Mouse (Mus musculus) G1E (cell line): ENCODE data around the gene Sox8. TPM values are rescaled to one million over a fixed set of nuclear protein-coding genes. Genes with fewer than 3 reads are reported as not detected.

Experiments
- ATAC-seq: 2 replicates; pipeline ENCODE4 v1.8.0; 2016; ENCODE audit warnings: mild to moderate bottlenecking; ENCODE audit not compliant: insufficient number of reproducible peaks, poor library complexity, low FRiP score, severe bottlenecking; ENCODE audit errors: extremely low read depth
- DNase-seq: peaks from one replicate; pipeline ENCODE4 v3.0.0; 2012; ENCODE audit warnings: low spot score
- H3K27me3 ChIP-seq: 2 replicates; pipeline ENCODE4 v1.6.1; 2012; ENCODE audit warnings: mild to moderate bottlenecking, low read length, inconsistent platforms; ENCODE audit not compliant: insufficient read depth
- H3K36me3 ChIP-seq: replicated peaks from 2 replicates; pipeline ENCODE3; 2012; ENCODE audit warnings: mild to moderate bottlenecking, inconsistent platforms
- H3K4me1 ChIP-seq: 2 replicates; pipeline ENCODE4 v1.6.1; 2012; ENCODE audit warnings: low read depth, low read length, inconsistent platforms, mixed read lengths; ENCODE audit not compliant: insufficient read depth
- H3K4me3 ChIP-seq: 2 replicates; pipeline ENCODE4 v1.5.1; 2012; ENCODE audit warnings: low read depth, mild to moderate bottlenecking, inconsistent platforms, low read length, moderate library complexity, mixed read lengths
- H3K9me3 ChIP-seq: replicated peaks from 2 replicates; pipeline ENCODE4 v1.6.1; 2012; ENCODE audit warnings: inconsistent platforms
- CTCF ChIP-seq: IDR thresholded peaks from 2 replicates; pipeline ENCODE4 v1.5.1; 2012; ENCODE audit warnings: low read depth, low read length, inconsistent platforms, mixed read lengths
- GATA1 ChIP-seq: IDR thresholded peaks from 2 replicates; pipeline ENCODE4 v1.6.1; 2012; ENCODE audit warnings: borderline replicate concordance, low read length, inconsistent platforms, mixed read lengths
- GATA2 ChIP-seq: IDR thresholded peaks from 2 replicates; pipeline ENCODE4 v1.6.1; 2012; ENCODE audit warnings: low read depth, low read length, inconsistent platforms, borderline replicate concordance
- POLR2AphosphoS5 ChIP-seq: IDR thresholded peaks from 2 replicates; pipeline ENCODE4 v1.6.1; 2012; ENCODE audit warnings: low read depth, low read length, inconsistent platforms; ENCODE audit not compliant: insufficient replicate concordance
- TAL1 ChIP-seq: conservative IDR thresholded peaks from 2 replicates; pipeline ENCODE4 v1.6.1; 2012; ENCODE audit warnings: low read depth, low read length, inconsistent platforms, mixed read lengths
- polyA plus RNA-seq: library from polyadenylated mRNA; stranded (reverse); fragments of >175 nt; gene quantifications from 2 replicates; pipeline ENCODE4 v1.2.3, GENCODE M21; 2012
- total RNA-seq, 2 experiments: library from RNA; stranded (forward) in 1 of 2; stranded (reverse) in 1 of 2; fragments of 200-1000 nt in 1 of 2; fragments of >200 nt in 1 of 2; fragmentation: Nextera tagmentation in 1 of 2; gene quantifications; 2 replicates each; pipeline ENCODE4 v1.2.3; 2014 to 2017

Sox8 gene
- total and polyA plus RNA-seq, 3 experiments: 0.11 TPM; not detected in 2

- ATAC-seq (no peak), DNase-seq (peak; percentile 70)
- Histone ChIP-seq H3K27me3 (peaks cover 72% of the 10 kb centered on the region), H3K4me3 (no peak overlapping the region), H3K9me3 (no peaks in the 10 kb centered on the region), H3K36me3 (no peaks in the 10 kb centered on the region), H3K4me1 (peaks cover 10% of the 10 kb centered on the region)
- TF ChIP-seq TAL1: no peak
- TF ChIP-seq GATA1: no peak
- TF ChIP-seq POLR2AphosphoS5: no peak
- no peak for TF ChIP-seq GATA2
- TF ChIP-seq CTCF: peak; percentile 93
Measured at GRCm38 (mm10) chr17:25567745-25568144, 2.7 kb downstream of the Sox8 start.

GRCm38 (mm10) chr17:25567261-25567660, 3.2 kb downstream of the Sox8 start:
- TF ChIP-seq TAL1 (no peak), GATA1 (no peak), GATA2 (no peak), CTCF (no peak), POLR2AphosphoS5 (no peak)
- Histone ChIP-seq H3K36me3 (no peaks in the 10 kb centered on the region), H3K27me3 (peaks cover 67% of the 10 kb centered on the region), H3K4me3 (no peak overlapping the region), H3K9me3 (no peaks in the 10 kb centered on the region), H3K4me1 (peaks cover 10% of the 10 kb centered on the region)
- ATAC-seq (no peak), DNase-seq (no peak)

DNA sequence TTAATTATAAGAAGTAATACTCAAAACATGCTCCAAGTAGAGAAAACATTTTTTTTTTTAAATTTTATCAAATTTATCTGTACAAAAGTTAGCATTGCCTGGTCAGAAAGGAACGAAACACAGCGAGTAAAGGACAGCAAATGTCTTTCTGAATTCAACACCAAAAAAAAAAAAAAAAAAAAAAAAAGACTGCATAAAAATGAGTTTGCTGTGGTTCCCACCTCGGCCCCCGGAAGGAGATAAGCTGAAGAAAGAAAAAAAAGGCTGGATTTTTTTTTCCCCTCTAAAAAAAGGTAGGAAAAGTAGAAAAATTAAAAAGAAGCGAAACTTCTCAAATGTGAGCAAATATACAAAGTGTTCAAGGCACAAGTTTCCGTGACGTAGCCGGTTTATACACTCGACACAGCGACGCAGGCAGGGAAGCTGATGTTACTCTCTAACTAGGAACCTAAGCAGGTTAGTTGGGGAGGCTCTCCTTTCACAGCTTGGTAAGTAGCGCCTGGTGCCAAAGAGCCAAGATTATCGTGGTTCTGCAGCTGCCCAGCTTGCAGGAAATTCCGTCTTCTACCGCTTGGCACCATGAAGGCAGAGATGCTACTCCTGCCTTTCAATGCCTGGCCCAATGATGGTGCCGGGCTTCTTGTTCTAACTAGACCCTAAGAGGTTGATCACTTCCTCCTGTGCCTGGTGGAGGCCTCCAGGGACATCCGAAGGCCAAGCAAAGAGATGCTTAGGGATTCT, 4.5 kb downstream of the Sox8 start:
- ATAC-seq: no peak
- TF ChIP-seq GATA1 (no peak), POLR2AphosphoS5 (no peak), GATA2 (no peak), CTCF (no peak), TAL1 (no peak)
- DNase-seq: no peak
- no peaks in the 10 kb centered on the region for H3K9me3 ChIP-seq
- H3K36me3 ChIP-seq: no peaks in the 10 kb centered on the region
- peaks cover 56% of the 10 kb centered on the region for H3K27me3 ChIP-seq
- H3K4me1 ChIP-seq: peaks cover 8% of the 10 kb centered on the region
- H3K4me3 ChIP-seq: no peak overlapping the region

DNA sequence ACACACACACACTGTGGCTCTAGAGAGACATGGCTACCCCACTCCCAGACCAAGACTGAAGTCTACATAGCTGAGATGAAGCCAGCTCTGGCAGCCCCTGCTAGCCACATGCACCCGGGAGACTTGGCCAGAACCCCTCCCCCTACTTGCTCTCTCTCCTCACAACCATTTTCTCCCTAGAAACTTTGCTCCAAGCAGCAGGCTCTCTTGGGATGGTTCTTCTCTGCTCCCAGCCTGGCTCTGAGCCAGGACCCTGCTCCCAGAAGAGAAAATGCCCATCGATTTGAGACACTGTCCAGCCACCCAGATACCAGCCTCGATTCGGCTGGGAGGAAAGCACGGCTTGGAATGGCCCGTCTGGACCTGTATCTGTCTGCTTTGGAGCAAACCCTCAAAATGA, 5.2 kb downstream of the Sox8 start:
- Histone ChIP-seq H3K27me3 (peaks cover 53% of the 10 kb centered on the region), H3K4me3 (no peak overlapping the region), H3K4me1 (peaks cover 1% of the 10 kb centered on the region; the same call in 1 of the 2 replicates), H3K9me3 (no peaks in the 10 kb centered on the region), H3K36me3 (no peaks in the 10 kb centered on the region)
- no peak for DNase-seq
- no peak for ATAC-seq
- TF ChIP-seq GATA2: no peak
- TF ChIP-seq POLR2AphosphoS5: no peak

- Histone ChIP-seq H3K4me1 (no peaks in the 10 kb centered on the region), H3K36me3 (no peaks in the 10 kb centered on the region), H3K9me3 (no peaks in the 10 kb centered on the region), H3K4me3 (no peak overlapping the region), H3K27me3 (peaks cover 50% of the 10 kb centered on the region)
- no peak for DNase-seq
- no peak for ATAC-seq
- TF ChIP-seq TAL1 (no peak), GATA2 (no peak), GATA1 (no peak), POLR2AphosphoS5 (no peak), CTCF (no peak)
Measured at GRCm38 (mm10) chr17:25564481-25564880, 6.0 kb downstream of the Sox8 start.

GRCm38 (mm10) chr17:25561223-25562028, 9.1 kb downstream of the Sox8 start:
- Histone ChIP-seq H3K4me1 (no peaks in the 10 kb centered on the region), H3K27me3 (peaks cover 42% of the 10 kb centered on the region), H3K36me3 (no peaks in the 10 kb centered on the region), H3K9me3 (no peaks in the 10 kb centered on the region), H3K4me3 (no peak overlapping the region)
- DNase-seq (no peak), ATAC-seq (no peak)
- TF ChIP-seq GATA1: no peak
